Mouse (Mus musculus) kidney, adult 2 months (tissue): ENCODE measurements around the gene Tns4. TPM values are rescaled to one million over a fixed set of nuclear protein-coding genes. Genes with fewer than 3 reads are reported as not detected.

Experiments
- DNase-seq: peaks from one replicate; pipeline ENCODE4 v3.0.0; 2021
- H3K27ac ChIP-seq: fragments of 200-500 bp; 2 replicates; pipeline ENCODE4 v1.5.1; 2012; ENCODE audit warnings: low read depth, low read length, control low read depth, inconsistent platforms; ENCODE audit not compliant: insufficient read depth
- H3K27me3 ChIP-seq: fragments of 200-500 bp; replicated peaks from 2 replicates; pipeline ENCODE4 v1.6.1; 2012; ENCODE audit warnings: mild to moderate bottlenecking, moderate library complexity, low read length, inconsistent platforms; ENCODE audit not compliant: control insufficient read depth, insufficient read depth
- H3K36me3 ChIP-seq: fragments of 200-500 bp; 2 replicates; pipeline ENCODE4 v1.6.1; 2012; ENCODE audit warnings: mild to moderate bottlenecking, moderate library complexity, low read length, inconsistent platforms; ENCODE audit not compliant: control insufficient read depth, insufficient read depth
- H3K4me1 ChIP-seq: fragments of 200-500 bp; 2 replicates; pipeline ENCODE4 v1.6.1; 2011; ENCODE audit warnings: low read length; ENCODE audit not compliant: control insufficient read depth, insufficient read depth
- H3K4me3 ChIP-seq: fragments of 200-500 bp; 2 replicates; pipeline ENCODE4 v1.5.1; 2011; ENCODE audit warnings: mild to moderate bottlenecking, low read depth, low read length, control low read depth; ENCODE audit not compliant: insufficient read depth
- CTCF ChIP-seq: fragments of 200-500 bp; conservative IDR thresholded peaks from 2 replicates; pipeline ENCODE4 v1.5.1; 2011; ENCODE audit warnings: low read depth, mild to moderate bottlenecking, control low read depth, low read length, moderate library complexity, mixed read lengths; ENCODE audit not compliant: insufficient read depth, insufficient read length
- POLR2A ChIP-seq: fragments of 200-500 bp; IDR thresholded peaks from one replicate; pipeline ENCODE4 v1.6.1; 2011; ENCODE audit warnings: low read depth, low read length, control low read depth
- WGBS: fragments of 180-500 bp; shearing (Covaris S2); methylation state at CpG from one replicate; pipeline ENCODE4 v1.1.7; 2018; 5-methylcytosine and 5-hydroxymethylcytosine counted together
- polyA plus RNA-seq: library from polyadenylated mRNA; depleted of rRNA; stranded (reverse); fragments of >200 nt; gene quantifications from 2 replicates; pipeline ENCODE4 v1.2.3, GENCODE M21; 2012

Gene Tns4
- polyA plus RNA-seq, 1 experiment = 0.86 TPM

DNA sequence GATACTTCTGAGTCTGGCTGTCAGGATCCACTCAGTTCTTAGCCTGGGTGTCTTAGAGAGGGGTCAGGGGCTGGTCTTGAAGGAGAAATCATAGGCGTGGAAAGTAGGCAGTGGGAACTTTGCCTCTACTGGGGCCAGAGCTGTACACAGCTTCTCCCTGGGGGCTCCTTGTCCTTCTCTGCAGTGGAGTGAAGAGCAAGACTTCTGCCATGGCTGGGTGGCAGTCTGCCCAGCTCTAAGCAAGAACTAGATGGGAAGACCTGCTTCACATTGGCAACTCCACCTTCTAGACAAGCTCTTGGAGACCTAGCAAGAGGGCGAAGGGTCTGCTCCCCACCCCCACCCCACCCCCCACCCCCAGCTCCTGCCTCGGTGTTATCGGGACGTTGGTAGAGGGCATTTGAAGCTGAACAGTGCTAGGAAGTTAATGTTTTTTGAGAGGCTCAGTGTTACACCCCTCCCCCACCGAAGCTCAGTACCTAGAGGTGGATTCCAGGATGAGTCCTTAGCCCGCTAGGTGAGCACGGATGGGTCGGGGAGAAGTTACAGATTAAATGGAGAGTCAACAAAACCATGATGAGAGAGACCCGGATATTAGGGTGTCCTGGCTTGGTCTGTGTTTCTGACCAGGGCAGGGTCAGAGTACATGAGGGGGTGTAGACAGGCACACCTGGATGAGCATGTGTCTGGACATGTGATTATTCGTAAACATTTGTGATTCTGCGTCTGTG, 43.8 kb downstream of the Tns4 start:
- no peaks in the 10 kb centered on the region for H3K27me3 ChIP-seq
- TF ChIP-seq CTCF (0 out of 2 replicates have a peak, but pooled peaks have one; percentile 4), POLR2A (no peak)
- WGBS = 36% methylated on average over 12 of the region's 12 CpGs
- H3K4me3 ChIP-seq = no peak overlapping the region
- no peaks in the 10 kb centered on the region for H3K36me3 ChIP-seq
- peak overlapping the region; percentile 92 for H3K27ac ChIP-seq
- peak; percentile 94 for DNase-seq
- H3K4me1 ChIP-seq = peaks cover 21% of the 10 kb centered on the region

DNA sequence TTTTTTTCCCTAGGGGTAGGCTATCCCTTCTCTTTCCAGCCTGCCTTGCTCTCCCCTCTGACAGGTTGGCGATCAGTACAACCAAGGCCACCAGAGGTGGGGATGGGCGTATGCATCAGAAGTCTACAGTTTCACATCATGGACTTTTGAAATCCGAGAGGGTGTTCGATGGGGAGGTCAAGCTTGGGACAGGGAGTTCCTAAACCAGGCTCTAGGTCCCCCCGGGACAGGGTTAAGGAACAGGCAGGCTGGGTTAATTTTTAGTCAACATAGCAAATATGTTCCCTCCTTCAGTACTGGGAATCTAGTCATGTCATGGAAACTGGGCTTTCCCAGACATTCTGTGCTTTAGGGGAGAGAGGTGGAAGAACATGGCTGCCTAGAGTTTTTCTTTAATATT, 44.8 kb downstream of the Tns4 start:
- WGBS = 40% methylated on average over 5 of the region's 5 CpGs
- H3K4me3 ChIP-seq = no peak overlapping the region
- no peaks in the 10 kb centered on the region for H3K27me3 ChIP-seq
- H3K27ac ChIP-seq = peak overlapping the region; percentile 92
- no peaks in the 10 kb centered on the region for H3K36me3 ChIP-seq
- peak; percentile 90 for DNase-seq
- peaks cover 21% of the 10 kb centered on the region for H3K4me1 ChIP-seq
- no peak for TF ChIP-seq POLR2A
- TF ChIP-seq CTCF = no peak

GRCm38 (mm10) chr11:99043632-99044031, 45.5 kb downstream of the Tns4 start:
- peak; percentile 52 for DNase-seq
- Histone ChIP-seq H3K27ac (peak overlapping the region; percentile 92), H3K36me3 (no peaks in the 10 kb centered on the region), H3K27me3 (no peaks in the 10 kb centered on the region), H3K4me3 (peak overlapping the region; percentile 19; the same call in 1 of the 2 replicates), H3K4me1 (peaks cover 21% of the 10 kb centered on the region)
- TF ChIP-seq POLR2A (no peak), CTCF (peak; percentile 36; the same call in 1 of the 2 replicates)
- 35% methylated on average over 6 of the region's 6 CpGs for WGBS

DNA sequence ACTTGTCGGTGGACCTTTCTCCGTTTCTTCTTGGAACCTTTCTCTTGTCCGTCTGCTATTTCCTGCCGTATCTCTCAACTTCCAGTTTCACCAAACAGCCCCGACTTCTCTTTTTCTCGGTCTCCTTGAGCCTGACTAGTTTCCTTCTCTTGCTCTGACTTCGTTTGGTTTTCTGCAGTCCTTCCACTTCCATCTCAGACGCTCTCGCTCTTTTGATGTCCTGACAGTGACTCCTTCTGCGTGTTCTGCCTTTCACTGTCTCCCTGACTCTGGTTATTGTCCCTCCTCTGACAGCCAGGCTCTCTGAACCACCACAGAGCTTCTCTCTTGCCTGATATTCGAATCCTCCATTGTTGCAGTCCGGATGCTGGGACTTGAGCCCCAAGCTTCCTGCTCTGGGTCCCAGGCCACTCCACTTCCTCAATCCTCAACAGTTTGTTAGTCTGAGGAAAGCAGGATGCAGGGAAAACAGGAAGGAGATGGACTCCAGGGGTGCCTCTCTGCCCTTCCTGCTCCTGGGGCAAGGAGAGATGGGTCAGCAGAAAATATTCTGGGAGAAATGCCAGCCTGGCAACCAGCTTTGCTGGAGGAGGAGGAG, 46.2 kb downstream of the Tns4 start:
- H3K4me3 ChIP-seq = peak overlapping the region; percentile 46
- no peaks in the 10 kb centered on the region for H3K27me3 ChIP-seq
- WGBS = 28% methylated on average over 12 of the region's 12 CpGs
- H3K36me3 ChIP-seq = no peaks in the 10 kb centered on the region
- H3K4me1 ChIP-seq = peaks cover 21% of the 10 kb centered on the region
- TF ChIP-seq CTCF (no peak), POLR2A (no peak)
- DNase-seq = peak; percentile 93
- H3K27ac ChIP-seq = peak overlapping the region; percentile 99

DNA sequence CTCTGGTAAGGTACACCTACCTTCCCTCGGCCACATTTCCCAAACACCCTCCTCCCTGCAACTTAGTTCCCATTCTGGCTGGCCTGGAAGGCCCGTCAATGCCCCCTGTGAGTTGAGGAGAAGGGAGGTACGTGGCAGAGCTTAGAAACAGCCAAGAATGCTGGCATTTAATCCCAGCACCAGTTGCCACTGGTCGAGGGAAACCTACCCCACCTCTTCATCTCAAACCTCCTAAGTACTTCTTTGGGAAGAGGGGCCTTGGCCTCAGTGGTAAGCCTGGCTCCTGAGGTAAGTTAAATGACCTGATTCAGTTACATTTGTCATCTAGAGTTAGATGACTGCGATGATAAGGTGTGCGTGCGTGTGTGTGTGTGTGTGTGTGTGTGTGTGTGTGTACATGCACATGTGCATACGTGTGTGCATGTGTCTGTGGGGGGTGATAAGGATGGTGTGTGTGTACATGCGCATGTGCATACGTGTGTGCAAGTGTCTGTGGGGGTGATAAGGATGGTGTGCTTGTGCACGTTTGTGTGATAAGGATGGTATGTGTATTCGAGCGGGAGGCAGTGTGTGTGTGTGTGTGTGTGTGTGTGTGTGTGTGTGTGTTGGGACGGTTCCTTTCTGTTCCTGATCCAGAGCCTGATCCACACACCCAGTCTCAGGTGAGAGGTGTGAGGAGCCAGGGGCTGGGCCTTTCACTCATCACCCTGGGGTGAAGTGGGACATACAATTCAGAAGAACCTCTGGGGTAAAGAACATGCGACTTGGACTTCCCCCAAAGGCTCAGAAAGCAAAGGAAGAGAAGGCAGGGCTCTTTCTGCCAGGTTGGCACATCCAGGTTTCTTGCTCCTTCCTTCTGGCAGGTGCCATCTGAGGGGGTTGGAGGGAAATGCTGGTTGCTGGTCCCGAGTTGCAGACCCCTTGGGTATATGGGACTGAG, 47.0 kb downstream of the Tns4 start:
- 37% methylated on average over 16 of the region's 16 CpGs for WGBS
- TF ChIP-seq POLR2A = no peak
- no peak for TF ChIP-seq CTCF
- peak overlapping the region; percentile 46 for H3K4me3 ChIP-seq
- no peaks in the 10 kb centered on the region for H3K36me3 ChIP-seq
- no peaks in the 10 kb centered on the region for H3K27me3 ChIP-seq
- DNase-seq = peak; percentile 37
- peaks cover 17% of the 10 kb centered on the region for H3K4me1 ChIP-seq
- H3K27ac ChIP-seq = peak overlapping the region; percentile 99

- Histone ChIP-seq H3K27ac (peak within 1 kb of the TSS; percentile 99), H3K36me3 (no peaks in the 10 kb centered on the region), H3K4me3 (peak within 1 kb of the TSS; percentile 46), H3K4me1 (peaks cover 12% of the 10 kb centered on the region; the same call in 1 of the 2 replicates), H3K27me3 (no peaks in the 10 kb centered on the region)
- TF ChIP-seq CTCF (no peak), POLR2A (peak; percentile 61)
- peak; percentile 78 for DNase-seq
- under 1% methylated on average over 62 of the region's 63 CpGs for WGBS
Measured at GRCm38 (mm10) chr11:99041051-99041729, 47.9 kb downstream of the Tns4 start, which contains the start of gene Igfbp4. Gene Igfbp4, plus strand, starts transcription at chr11:99041244.
